Mouse (Mus musculus) kidney, embryonic 16.5 days (tissue): ENCODE data around the gene Tle2. TPM values are rescaled to one million over a fixed set of nuclear protein-coding genes. Genes with fewer than 3 reads are reported as not detected.
A peak's percentile ranks its signal among the peaks of the same experiment; 100 is the strongest.

Experiments
- ATAC-seq: fragments of 200-750 bp; cut with Nextera tagmentation; 2 replicates; pipeline ENCODE4 v1.8.0; 2017; ENCODE audit warnings: moderate TSS enrichment; ENCODE audit not compliant: low FRiP score, low TSS enrichment
- H3K27ac ChIP-seq: fragments of 300-500 bp; sonication (generic); 2 replicates; pipeline ENCODE4 v1.5.1; 2014; ENCODE audit warnings: low read length
- H3K27me3 ChIP-seq: fragments of 300-500 bp; sonication (generic); 2 replicates; pipeline ENCODE4 v1.6.1; 2014; ENCODE audit warnings: low read length, control low read depth, mixed read lengths; ENCODE audit not compliant: insufficient read depth
- H3K36me3 ChIP-seq: fragments of 300-500 bp; sonication (generic); 2 replicates; pipeline ENCODE4 v1.6.1; 2014; ENCODE audit warnings: low read length, control low read depth, mixed read lengths; ENCODE audit not compliant: insufficient read depth
- H3K4me1 ChIP-seq: fragments of 300-500 bp; sonication (generic); 2 replicates; pipeline ENCODE4 v1.6.1; 2014; ENCODE audit warnings: low read length, control low read depth, mixed read lengths; ENCODE audit not compliant: insufficient read depth
- H3K4me2 ChIP-seq: fragments of 300-500 bp; sonication (generic); replicated peaks from 2 replicates; pipeline ENCODE4 v1.6.1; 2014; ENCODE audit warnings: low read depth, low read length
- H3K4me3 ChIP-seq: fragments of 300-500 bp; sonication (generic); 2 replicates; pipeline ENCODE4 v1.5.1; 2014; ENCODE audit warnings: mild to moderate bottlenecking, low read length
- H3K9ac ChIP-seq: fragments of 300-500 bp; sonication (generic); replicated peaks from 2 replicates; pipeline ENCODE4 v1.6.1; 2014; ENCODE audit warnings: low read length
- H3K9me3 ChIP-seq: fragments of 300-500 bp; sonication (generic); 2 replicates; pipeline ENCODE4 v1.6.1; 2016; ENCODE audit warnings: low read length, control low read depth
- WGBS: fragments of 180-500 bp; shearing (Covaris S2); extraction: QIAGEN DNeasy Blood & Tissue Kit; methylation state at CpG from one replicate; pipeline ENCODE4 v1.1.7; 2014; 5-methylcytosine and 5-hydroxymethylcytosine counted together
- polyA plus RNA-seq: library from polyadenylated mRNA; unstranded; fragments of >200 nt; fragmentation: Nextera tagmentation; extraction: Ambion mirVana; gene quantifications from 2 replicates; pipeline ENCODE4 v1.2.1, GENCODE M21; 2015

The Tle2 gene
- polyA plus RNA-seq, 1 experiment from 2014 or later, result 41.0 TPM

- Histone ChIP-seq H3K9ac (no peak overlapping the region), H3K4me3 (no peak overlapping the region), H3K27ac (no peak overlapping the region), H3K9me3 (peaks cover 6% of the 10 kb centered on the region; the same call in 1 of the 2 replicates), H3K4me2 (no peak overlapping the region), H3K4me1 (no peaks in the 10 kb centered on the region; the same call in 1 of the 2 replicates), H3K27me3 (no peaks in the 10 kb centered on the region), H3K36me3 (no peaks in the 10 kb centered on the region)
- ATAC-seq, result 0 out of 2 replicates have a peak, but pooled peaks have one; percentile 59
- 28% methylated on average over 6 of the region's 6 CpGs for WGBS
These were observed 41.1 kb downstream of the Tle2 start for GRCm38 (mm10) chr10:81615486-81615885.

GRCm38 (mm10) chr10:81619976-81620375 lies 45.6 kb downstream of the Tle2 start:
- ATAC-seq, result no peak
- H3K27ac ChIP-seq, result no peak overlapping the region
- H3K9ac ChIP-seq, result no peak overlapping the region
- H3K9me3 ChIP-seq, result no peaks in the 10 kb centered on the region
- no peaks in the 10 kb centered on the region for H3K27me3 ChIP-seq
- H3K36me3 ChIP-seq, result peaks cover 33% of the 10 kb centered on the region
- H3K4me2 ChIP-seq, result no peak overlapping the region
- H3K4me3 ChIP-seq, result no peak overlapping the region
- H3K4me1 ChIP-seq, result no peaks in the 10 kb centered on the region; the same call in 1 of the 2 replicates
- 89% methylated on average over 5 of the region's 5 CpGs for WGBS

- Histone ChIP-seq H3K4me1 (no peaks in the 10 kb centered on the region), H3K27ac (no peak overlapping the region), H3K9me3 (no peaks in the 10 kb centered on the region), H3K27me3 (no peaks in the 10 kb centered on the region), H3K9ac (no peak overlapping the region), H3K4me3 (no peak overlapping the region), H3K4me2 (no peak overlapping the region), H3K36me3 (peaks cover 40% of the 10 kb centered on the region)
- ATAC-seq, result no peak
- 55% methylated on average over 9 of the region's 9 CpGs for WGBS
These were observed 46.4 kb downstream of the Tle2 start for GRCm38 (mm10) chr10:81620786-81621185.

- WGBS, result 65% methylated on average over 8 of the region's 8 CpGs
- Histone ChIP-seq H3K4me2 (no peak overlapping the region), H3K4me3 (no peak overlapping the region), H3K4me1 (peaks cover 14% of the 10 kb centered on the region), H3K27me3 (no peaks in the 10 kb centered on the region), H3K9ac (no peak overlapping the region), H3K9me3 (no peaks in the 10 kb centered on the region), H3K27ac (no peak overlapping the region), H3K36me3 (peaks cover 41% of the 10 kb centered on the region)
- ATAC-seq, result no peak
These were observed 49.1 kb downstream of the Tle2 start for GRCm38 (mm10) chr10:81623441-81623840.

- Histone ChIP-seq H3K9me3 (no peaks in the 10 kb centered on the region), H3K4me1 (peaks cover 14% of the 10 kb centered on the region), H3K27ac (peak overlapping the region; percentile 95), H3K36me3 (peaks cover 36% of the 10 kb centered on the region), H3K9ac (peak overlapping the region; percentile 90), H3K4me2 (peak overlapping the region; percentile 88), H3K27me3 (no peaks in the 10 kb centered on the region), H3K4me3 (peak overlapping the region; percentile 80)
- peak; percentile 10 for ATAC-seq
- WGBS, result 85% methylated on average over 22 of the region's 22 CpGs
These were observed 52.0 kb downstream of the Tle2 start for GRCm38 (mm10) chr10:81626101-81626993.

- peak within 1 kb of the TSS; percentile 88 for H3K4me2 ChIP-seq
- H3K4me3 ChIP-seq, result peak within 1 kb of the TSS; percentile 80
- WGBS, result 4% methylated on average over 40 of the region's 40 CpGs
- peak within 1 kb of the TSS; percentile 90 for H3K9ac ChIP-seq
- H3K9me3 ChIP-seq, result no peaks in the 10 kb centered on the region
- H3K27me3 ChIP-seq, result no peaks in the 10 kb centered on the region
- H3K27ac ChIP-seq, result peak within 1 kb of the TSS; percentile 95
- peaks cover 28% of the 10 kb centered on the region for H3K36me3 ChIP-seq
- H3K4me1 ChIP-seq, result peaks cover 14% of the 10 kb centered on the region
- ATAC-seq, result peak; percentile 91
These were observed 52.9 kb downstream of the Tle2 start, which contains the start of gene Sirt6 for GRCm38 (mm10) chr10:81626994-81627835. Gene Sirt6 (minus strand): TSS chr10:81627797.

GRCm38 (mm10) chr10:81627836-81628220 lies 53.5 kb downstream of the Tle2 start:
- H3K36me3 ChIP-seq, result peaks cover 24% of the 10 kb centered on the region
- WGBS, result 47% methylated on average over 7 of the region's 7 CpGs
- peak overlapping the region; percentile 95 for H3K27ac ChIP-seq
- H3K4me1 ChIP-seq, result peaks cover 14% of the 10 kb centered on the region
- H3K27me3 ChIP-seq, result no peaks in the 10 kb centered on the region
- H3K4me3 ChIP-seq, result peak overlapping the region; percentile 80
- no peaks in the 10 kb centered on the region for H3K9me3 ChIP-seq
- peak; percentile 32 for ATAC-seq
- H3K4me2 ChIP-seq, result peak overlapping the region; percentile 88
- peak overlapping the region; percentile 90 for H3K9ac ChIP-seq

- Histone ChIP-seq H3K36me3 (peaks cover 23% of the 10 kb centered on the region), H3K9ac (peak within 1 kb of the TSS; percentile 90), H3K9me3 (no peaks in the 10 kb centered on the region), H3K27me3 (no peaks in the 10 kb centered on the region), H3K4me2 (peak within 1 kb of the TSS; percentile 88), H3K4me3 (peak within 1 kb of the TSS; percentile 80), H3K4me1 (peaks cover 17% of the 10 kb centered on the region), H3K27ac (peak within 1 kb of the TSS; percentile 95)
- 48% methylated on average over 14 of the region's 16 CpGs for WGBS
- ATAC-seq, result peak; percentile 21
These were observed 54.0 kb downstream of the Tle2 start, which contains the start of gene Ankrd24 for GRCm38 (mm10) chr10:81628390-81628789. Gene Ankrd24 (plus strand): TSS chr10:81628540.

- peak; percentile 97 for ATAC-seq
- H3K27me3 ChIP-seq, result no peaks in the 10 kb centered on the region
- WGBS, result 1% methylated on average over 37 of the region's 37 CpGs
These were observed 59.1 kb downstream of the Tle2 start for GRCm38 (mm10) chr10:81633253-81634099.

More at GRCm38 (mm10) chr10:81633253-81634099, 59.1 kb downstream of the Tle2 start:
- Histone ChIP-seq H3K4me1 (peaks cover 10% of the 10 kb centered on the region), H3K4me3 (peak overlapping the region; percentile 59), H3K36me3 (no peaks in the 10 kb centered on the region), H3K9me3 (no peaks in the 10 kb centered on the region), H3K9ac (peak overlapping the region; percentile 73), H3K27ac (peak overlapping the region; percentile 87), H3K4me2 (peak overlapping the region; percentile 76)
